ENCODE assay signal across 8 mouse cellular contexts in the genomic region with DNA sequence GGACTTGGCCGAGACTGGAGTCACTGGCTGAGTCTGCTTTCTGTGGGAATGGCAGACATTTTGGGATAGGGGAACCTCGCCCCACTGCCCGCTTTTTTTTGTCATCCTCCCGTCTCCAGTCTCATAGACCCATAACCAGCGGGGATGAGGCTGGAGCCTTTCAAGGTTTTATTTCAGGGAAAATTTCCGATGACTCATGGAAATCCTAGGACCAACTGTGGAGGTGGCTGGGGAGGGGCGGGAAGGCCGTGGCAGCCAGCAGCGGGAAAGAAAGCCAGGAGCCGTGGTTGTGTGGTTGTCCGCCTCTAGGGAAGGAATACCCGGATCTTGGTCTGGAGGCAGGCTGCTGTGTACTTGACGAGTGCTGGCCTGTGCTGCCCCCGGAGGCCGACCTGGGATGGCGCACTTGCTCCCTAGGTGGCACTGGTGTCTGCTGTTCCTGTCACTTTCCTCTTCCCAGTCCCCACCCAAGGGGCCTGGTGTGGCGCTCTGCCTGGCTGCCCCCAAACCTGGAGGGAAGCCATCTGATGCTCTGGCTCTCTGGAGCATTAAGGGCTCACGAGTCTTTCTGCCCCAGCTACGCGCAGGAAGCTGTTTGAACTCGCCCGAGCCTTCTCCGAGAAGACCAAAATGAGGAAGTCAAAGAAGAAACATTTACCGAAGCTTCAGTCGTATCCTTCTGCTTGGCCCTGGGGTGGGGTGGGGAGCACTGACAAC. TPM values are rescaled to one million over a fixed set of nuclear protein-coding genes. Genes with fewer than 3 reads are reported as not detected.
A peak's percentile ranks its signal among the peaks of the same experiment; 100 is the strongest.
DNase-seq lines count a peak whose midpoint lies in the region; ATAC-seq lines count a peak whose summit lies in the region.

No protein-coding gene starts in this region.

- DNase-seq in T-cell, adult 2 months (ENCODE audit: low spot score): peak; percentile 79
- DNase-seq in cerebellum, postnatal 36 days: peak; percentile 87 to 91
- peak; percentile 86 to 88 for DNase-seq in gastrocnemius, adult 8-10 months (ENCODE audit: low spot score in 2 of 2)
- DNase-seq in induced T-regulatory cell, adult 2 months (ENCODE audit: low read depth): peak; percentile 87
- DNase-seq in left cerebral cortex, adult 8-10 months (ENCODE audit: low spot score in 2 of 2): peak; percentile 54 to 85
- peak; percentile 90 for DNase-seq in right cerebral cortex, adult 18-20 months
- DNase-seq in urinary bladder, postnatal 14 days (ENCODE audit: low spot score): peak; percentile 86

- ATAC-seq in megakaryocyte, adult 5-6 weeks (ENCODE audit: poor library complexity, severe bottlenecking): peak; percentile 96

RNA-seq across cellular contexts. Expression of a gene that starts 16.6 kb away (rescaled TPM):
- 100 to 1,000 TPM; 119 to 149 (median 140) TPM for total RNA-seq in gastrocnemius, adult 8-10 months (2022)
- total RNA-seq in left cerebral cortex, adult 8-10 months (2022): 10 to 100 TPM; 58.9 to 74.7 (median 64.6) TPM
- total RNA-seq in megakaryocyte, adult 5-6 weeks (2015): 59.0 and 62.2 TPM in 2 replicates
- 39.4 and 73.3 TPM in 2 replicates for total RNA-seq in megakaryocyte, adult 5-6 weeks (2017)

Comparison
In these comparisons a context has a peak if more than half of its experiments do, and no peak if none do; other contexts are left out.
1. Peak in every context shown above with its lines: DNase-seq and ATAC-seq.